Mouse (Mus musculus): ENCODE results near the gene Gm8947. TPM values are rescaled to one million over a fixed set of nuclear protein-coding genes. Genes with fewer than 3 reads are reported as not detected.
A peak's percentile ranks its signal among the peaks of the same experiment; 100 is the strongest.

Gene Gm8947
- polyA plus RNA-seq, 1 experiment from 2014 or later = 0.91 TPM

DNA sequence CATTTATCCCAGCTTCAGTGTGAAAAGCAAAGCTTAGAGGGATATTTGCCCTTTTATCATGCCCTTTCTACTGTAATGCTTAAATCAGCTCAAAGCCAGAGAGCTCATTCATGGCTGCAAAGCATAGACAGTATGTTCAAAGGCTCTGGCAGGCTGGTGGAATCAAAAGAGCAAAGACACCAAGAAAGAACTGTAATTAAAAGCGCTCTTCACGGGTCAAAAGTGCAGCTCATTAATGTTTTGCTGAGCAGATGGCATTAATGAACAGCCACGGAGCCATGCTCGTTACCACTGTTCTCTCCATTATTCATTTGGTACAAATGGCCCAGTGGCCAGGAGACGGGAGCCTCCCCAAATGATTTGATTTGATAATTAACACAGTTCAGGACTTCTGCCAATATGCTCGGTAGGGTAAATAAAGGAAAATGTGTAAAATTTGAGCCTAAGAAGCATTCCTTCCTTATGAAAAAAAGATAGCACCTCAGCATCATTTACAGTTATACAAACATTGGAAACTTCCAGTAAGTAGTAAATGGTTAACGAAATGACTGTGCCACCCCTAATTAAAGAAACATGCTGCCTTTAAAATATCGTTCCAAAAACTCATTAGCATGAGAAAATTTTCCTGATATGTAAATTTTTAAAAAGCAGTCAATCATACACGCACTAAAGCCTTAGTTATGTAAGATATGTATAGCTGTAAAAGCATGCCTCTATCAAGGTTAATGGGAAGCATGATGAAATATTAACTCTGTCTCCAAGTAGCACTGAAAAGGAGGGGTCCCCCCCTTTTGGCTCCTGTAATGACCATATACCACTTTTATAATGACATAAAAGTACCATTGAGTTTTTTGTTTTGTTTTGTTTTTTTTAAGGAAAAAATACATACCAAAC is 34.0 kb upstream of the Gm8947 start:
- Histone ChIP-seq H3K4me2 (replicated peaks; ENCODE audit: low read depth, low read length) (no peak overlapping the region), H3K4me1 (ENCODE audit: insufficient read depth, low read length) (peaks cover 3% of the 10 kb centered on the region), H3K4me3 (ENCODE audit: low read length) (no peak overlapping the region), H3K9ac (replicated peaks; ENCODE audit: low read length) (no peak overlapping the region), H3K27ac (ENCODE audit: low read length) (peak overlapping the region; percentile 57; the same call in 1 of the 2 replicates), H3K36me3 (ENCODE audit: insufficient read depth, low read length) (no peaks in the 10 kb centered on the region), H3K27me3 (ENCODE audit: insufficient read depth, low read length) (no peaks in the 10 kb centered on the region), H3K9me3 (ENCODE audit: low read length) (no peaks in the 10 kb centered on the region)
- 54% methylated on average over 9 of the region's 9 CpGs for WGBS
- ATAC-seq (ENCODE audit: low FRiP score, low TSS enrichment) = peak; percentile 86

DNA sequence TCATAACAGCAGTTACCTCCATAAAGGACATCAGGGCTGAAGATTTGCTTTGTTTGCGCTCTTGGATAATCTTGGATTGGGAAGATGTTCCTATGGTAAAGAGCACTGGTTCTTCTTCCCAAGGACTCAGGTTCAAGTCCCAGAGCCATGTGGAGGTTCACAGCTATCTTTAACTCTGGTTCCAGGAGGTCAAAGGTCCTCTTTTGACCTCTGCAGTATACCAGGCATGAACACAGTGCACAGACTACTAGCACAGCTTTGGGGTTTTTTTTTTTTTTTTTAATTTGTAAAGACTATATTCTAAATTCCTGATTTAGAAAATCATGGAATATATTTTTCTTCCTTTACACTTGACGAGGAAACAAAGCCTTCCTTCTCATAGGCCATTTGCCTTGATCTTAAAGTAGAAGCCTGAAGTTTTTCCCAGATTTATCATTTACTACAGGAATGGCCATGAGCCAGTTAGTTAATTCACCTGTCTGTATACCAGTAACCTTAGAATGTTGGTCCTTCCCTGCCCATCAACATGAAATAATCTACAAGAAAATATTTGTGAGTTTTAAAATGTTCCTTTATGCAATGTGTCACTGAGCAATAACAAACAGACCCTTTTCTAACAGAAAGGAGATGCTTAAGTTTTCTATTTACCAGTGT is 33.2 kb upstream of the Gm8947 start:
- Histone ChIP-seq H3K4me1 (ENCODE audit: insufficient read depth, low read length) (peaks cover 3% of the 10 kb centered on the region), H3K27ac (ENCODE audit: low read length) (peak overlapping the region; percentile 52; the same call in 1 of the 2 replicates), H3K4me2 (replicated peaks; ENCODE audit: low read depth, low read length) (no peak overlapping the region), H3K9me3 (ENCODE audit: low read length) (no peaks in the 10 kb centered on the region), H3K9ac (replicated peaks; ENCODE audit: low read length) (no peak overlapping the region), H3K36me3 (ENCODE audit: insufficient read depth, low read length) (no peaks in the 10 kb centered on the region), H3K27me3 (ENCODE audit: insufficient read depth, low read length) (no peaks in the 10 kb centered on the region), H3K4me3 (ENCODE audit: low read length) (no peak overlapping the region)
- 81% methylated on average over 2 of the region's 2 CpGs for WGBS
- ATAC-seq (ENCODE audit: low FRiP score, low TSS enrichment) = no peak

DNA sequence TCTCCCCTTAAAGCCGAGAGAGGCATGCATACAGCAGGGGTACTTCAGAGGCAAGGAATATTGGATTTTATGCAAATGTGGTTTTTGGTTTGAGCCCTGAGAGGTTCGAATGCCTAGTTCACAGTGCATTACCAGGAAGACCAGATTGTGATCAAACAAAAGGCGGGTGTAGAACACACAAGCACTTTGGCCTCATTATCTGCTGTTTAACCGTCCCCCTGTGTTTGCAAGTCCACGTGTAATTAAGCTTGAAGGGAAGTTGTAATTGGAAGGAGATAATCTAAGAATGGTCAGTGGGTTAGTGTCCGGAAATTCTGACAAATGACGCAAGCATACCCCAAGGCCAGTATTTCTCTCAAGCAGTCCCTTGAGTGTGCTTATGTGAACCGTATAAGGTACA is 26.1 kb upstream of the Gm8947 start:
- no peaks in the 10 kb centered on the region for H3K27me3 ChIP-seq (ENCODE audit: insufficient read depth, low read length)
- WGBS = 38% methylated on average over 8 of the region's 8 CpGs
- H3K27ac ChIP-seq (ENCODE audit: low read length) = 0 out of 2 replicates have a peak overlapping the region, but pooled peaks have one; percentile 49

GRCm38 (mm10) chr1:151167297-151168047 is 24.7 kb upstream of the Gm8947 start:
- Histone ChIP-seq H3K9ac (replicated peaks; ENCODE audit: low read length) (peak overlapping the region; percentile 46; the same call in 1 of the 2 replicates), H3K4me1 (ENCODE audit: insufficient read depth, low read length) (peaks cover 32% of the 10 kb centered on the region), H3K9me3 (ENCODE audit: low read length) (no peaks in the 10 kb centered on the region), H3K27ac (ENCODE audit: low read length) (peak overlapping the region; percentile 80), H3K4me3 (ENCODE audit: low read length) (no peak overlapping the region), H3K4me2 (replicated peaks; ENCODE audit: low read depth, low read length) (no peak overlapping the region; the same call in 1 of the 2 replicates), H3K27me3 (ENCODE audit: insufficient read depth, low read length) (no peaks in the 10 kb centered on the region), H3K36me3 (ENCODE audit: insufficient read depth, low read length) (no peaks in the 10 kb centered on the region)
- WGBS = 18% methylated on average over 12 of the region's 12 CpGs
- ATAC-seq (ENCODE audit: low FRiP score, low TSS enrichment) = peak; percentile 50

More for the DNA sequence above, 26.1 kb upstream of the Gm8947 start:
- Histone ChIP-seq H3K4me1 (ENCODE audit: insufficient read depth, low read length) (peaks cover 25% of the 10 kb centered on the region), H3K36me3 (ENCODE audit: insufficient read depth, low read length) (no peaks in the 10 kb centered on the region), H3K4me3 (ENCODE audit: low read length) (no peak overlapping the region), H3K9ac (replicated peaks; ENCODE audit: low read length) (no peak overlapping the region), H3K4me2 (replicated peaks; ENCODE audit: low read depth, low read length) (no peak overlapping the region), H3K9me3 (ENCODE audit: low read length) (no peaks in the 10 kb centered on the region)
- ATAC-seq (ENCODE audit: low FRiP score, low TSS enrichment) = no peak

DNA sequence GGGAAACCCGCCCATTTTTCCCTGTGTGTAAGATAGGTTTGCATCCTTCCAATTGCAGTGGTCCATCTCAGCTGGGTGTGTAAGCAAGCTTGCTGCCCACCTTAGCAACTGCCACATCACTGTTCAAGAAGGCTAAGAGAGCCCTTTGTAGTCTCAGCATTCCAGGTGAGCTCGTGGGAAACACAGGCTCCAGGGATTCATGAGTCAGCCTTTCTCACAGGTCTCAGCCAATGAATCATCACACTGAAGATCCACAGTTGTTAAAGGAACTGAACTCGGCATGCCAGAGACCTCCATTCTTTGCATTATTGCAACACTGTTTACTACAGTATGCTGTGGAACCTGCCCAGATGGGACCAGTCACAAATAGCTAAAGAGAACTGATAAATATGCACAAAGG is 23.5 kb upstream of the Gm8947 start:
- no peaks in the 10 kb centered on the region for H3K27me3 ChIP-seq (ENCODE audit: insufficient read depth, low read length)
- no peak overlapping the region; the same call in 1 of the 2 replicates for H3K27ac ChIP-seq (ENCODE audit: low read length)
- 73% methylated on average over 3 of the region's 3 CpGs for WGBS
- H3K36me3 ChIP-seq (ENCODE audit: insufficient read depth, low read length) = no peaks in the 10 kb centered on the region
- H3K9me3 ChIP-seq (ENCODE audit: low read length) = no peaks in the 10 kb centered on the region
- H3K4me3 ChIP-seq (ENCODE audit: low read length) = no peak overlapping the region
- peaks cover 32% of the 10 kb centered on the region for H3K4me1 ChIP-seq (ENCODE audit: insufficient read depth, low read length)
- H3K4me2 ChIP-seq (replicated peaks; ENCODE audit: low read depth, low read length) = no peak overlapping the region
- H3K9ac ChIP-seq (replicated peaks; ENCODE audit: low read length) = no peak overlapping the region
- no peak for ATAC-seq (ENCODE audit: low FRiP score, low TSS enrichment)

- Histone ChIP-seq H3K4me2 (replicated peaks; ENCODE audit: low read depth, low read length) (no peak overlapping the region), H3K4me1 (ENCODE audit: insufficient read depth, low read length) (peaks cover 25% of the 10 kb centered on the region), H3K9me3 (ENCODE audit: low read length) (no peaks in the 10 kb centered on the region), H3K27ac (ENCODE audit: low read length) (no peak overlapping the region), H3K27me3 (ENCODE audit: insufficient read depth, low read length) (no peaks in the 10 kb centered on the region), H3K36me3 (ENCODE audit: insufficient read depth, low read length) (no peaks in the 10 kb centered on the region), H3K9ac (replicated peaks; ENCODE audit: low read length) (no peak overlapping the region), H3K4me3 (ENCODE audit: low read length) (no peak overlapping the region)
- ATAC-seq (ENCODE audit: low FRiP score, low TSS enrichment) = no peak
- 77% methylated on average over 2 of the region's 2 CpGs for WGBS
Measured at GRCm38 (mm10) chr1:151171572-151172461, 20.4 kb upstream of the Gm8947 start.

- WGBS = 13% methylated on average over 10 of the region's 10 CpGs
Measured at GRCm38 (mm10) chr1:151177030-151177936, 14.9 kb upstream of the Gm8947 start.

GRCm38 (mm10) chr1:151177937-151178271 is 14.3 kb upstream of the Gm8947 start:
- Histone ChIP-seq H3K27me3 (ENCODE audit: insufficient read depth, low read length) (no peaks in the 10 kb centered on the region), H3K36me3 (ENCODE audit: insufficient read depth, low read length) (no peaks in the 10 kb centered on the region), H3K9me3 (ENCODE audit: low read length) (no peaks in the 10 kb centered on the region), H3K4me3 (ENCODE audit: low read length) (peak overlapping the region; percentile 32), H3K9ac (replicated peaks; ENCODE audit: low read length) (no peak overlapping the region), H3K4me2 (replicated peaks; ENCODE audit: low read depth, low read length) (peak overlapping the region; percentile 51), H3K4me1 (ENCODE audit: insufficient read depth, low read length) (peaks cover 14% of the 10 kb centered on the region), H3K27ac (ENCODE audit: low read length) (peak overlapping the region; percentile 61)
- 6% methylated on average over 4 of the region's 4 CpGs for WGBS
- no peak for ATAC-seq (ENCODE audit: low FRiP score, low TSS enrichment)

More at GRCm38 (mm10) chr1:151177030-151177936, 14.9 kb upstream of the Gm8947 start:
- no peaks in the 10 kb centered on the region for H3K36me3 ChIP-seq (ENCODE audit: insufficient read depth, low read length)
- H3K27me3 ChIP-seq (ENCODE audit: insufficient read depth, low read length) = no peaks in the 10 kb centered on the region
- H3K4me3 ChIP-seq (ENCODE audit: low read length) = peak overlapping the region; percentile 32
- peak; percentile 90 for ATAC-seq (ENCODE audit: low FRiP score, low TSS enrichment)
- H3K9ac ChIP-seq (replicated peaks; ENCODE audit: low read length) = no peak overlapping the region
- peak overlapping the region; percentile 51 for H3K4me2 ChIP-seq (replicated peaks; ENCODE audit: low read depth, low read length)
- H3K9me3 ChIP-seq (ENCODE audit: low read length) = no peaks in the 10 kb centered on the region
- H3K4me1 ChIP-seq (ENCODE audit: insufficient read depth, low read length) = peaks cover 14% of the 10 kb centered on the region
- peak overlapping the region; percentile 61 for H3K27ac ChIP-seq (ENCODE audit: low read length)

Measured in kidney, embryonic 16.5 days (tissue).